Mouse (Mus musculus) left cerebral cortex, adult 9 months (tissue): ENCODE measurements around the gene Depdc5.
A peak's percentile ranks its signal among the peaks of the same experiment; 100 is the strongest.

Source experiments
- DNase-seq, 2 experiments: peaks; one replicate each; pipeline ENCODE4 v3.0.0; 2022; ENCODE audit warnings: low spot score in 2 of 2

Gene Depdc5

GRCm38 (mm10) chr5:33001111-33001510 is 137.6 kb downstream of the Depdc5 start:
- DNase-seq, result peak; percentile 84 to 86

DNA sequence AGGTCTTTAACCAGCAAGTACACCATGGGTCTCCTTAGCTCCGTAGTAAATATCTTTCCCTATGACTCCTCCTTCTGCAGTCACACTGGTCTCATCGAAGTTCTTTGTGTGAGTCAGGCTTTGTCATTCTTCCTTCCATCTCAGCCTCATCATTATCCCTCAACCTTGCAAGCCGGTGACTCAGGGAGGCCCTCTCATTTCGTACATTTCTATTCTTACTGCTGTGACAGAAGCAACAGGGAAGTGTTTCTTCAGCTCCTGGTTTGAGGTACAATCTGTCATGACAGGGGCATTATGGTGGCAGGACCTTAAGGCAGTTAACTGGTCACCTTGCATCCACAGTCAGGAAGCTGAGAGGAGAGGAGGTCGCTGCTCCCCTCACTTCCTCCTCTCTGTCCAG is 139.3 kb downstream of the Depdc5 start:
- DNase-seq, result no peak

DNA sequence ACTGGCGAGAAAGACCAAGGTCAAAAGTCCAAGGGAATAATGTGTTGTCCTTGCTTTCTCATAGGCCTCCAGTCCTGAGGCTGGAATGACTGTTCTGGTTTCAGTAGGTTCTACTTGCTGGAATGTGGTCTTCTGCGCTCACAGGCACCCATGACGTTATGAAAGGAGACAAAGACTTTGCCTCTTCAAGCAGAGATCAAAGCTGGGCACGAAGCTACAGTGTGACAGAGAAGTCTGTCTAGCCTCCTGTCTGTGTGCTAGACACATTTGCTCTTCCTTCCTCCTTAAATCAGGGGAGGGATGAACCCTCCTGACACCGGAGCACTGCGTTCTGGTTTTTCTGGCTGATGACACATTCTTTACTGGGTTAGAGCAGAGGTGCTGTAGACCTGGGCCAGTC is 140.0 kb downstream of the Depdc5 start:
- DNase-seq, result no peak

DNA sequence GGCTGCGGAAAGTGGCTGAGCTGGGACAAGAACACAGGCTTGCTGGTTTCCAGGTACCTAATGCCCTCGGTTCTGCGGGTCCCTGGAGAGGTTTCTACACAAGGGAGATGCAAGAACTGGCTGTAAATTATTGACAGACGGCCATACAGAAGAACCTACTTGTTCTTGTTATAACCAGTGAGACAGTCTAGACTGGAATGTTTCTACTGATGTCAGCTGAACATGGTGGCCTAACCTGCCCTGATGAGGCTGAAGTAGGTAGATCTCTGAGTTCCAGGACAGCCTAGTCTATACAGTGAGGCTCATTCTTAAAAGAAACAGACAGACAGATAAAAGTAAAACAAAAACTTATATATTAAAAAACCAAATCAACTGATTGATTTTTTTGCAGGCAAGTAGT is 140.6 kb downstream of the Depdc5 start:
- DNase-seq, result no peak

- DNase-seq, result peak in 1 of 2 experiments; percentile 66
Measured at GRCm38 (mm10) chr5:33005442-33006145, 142.1 kb downstream of the Depdc5 start.

DNA sequence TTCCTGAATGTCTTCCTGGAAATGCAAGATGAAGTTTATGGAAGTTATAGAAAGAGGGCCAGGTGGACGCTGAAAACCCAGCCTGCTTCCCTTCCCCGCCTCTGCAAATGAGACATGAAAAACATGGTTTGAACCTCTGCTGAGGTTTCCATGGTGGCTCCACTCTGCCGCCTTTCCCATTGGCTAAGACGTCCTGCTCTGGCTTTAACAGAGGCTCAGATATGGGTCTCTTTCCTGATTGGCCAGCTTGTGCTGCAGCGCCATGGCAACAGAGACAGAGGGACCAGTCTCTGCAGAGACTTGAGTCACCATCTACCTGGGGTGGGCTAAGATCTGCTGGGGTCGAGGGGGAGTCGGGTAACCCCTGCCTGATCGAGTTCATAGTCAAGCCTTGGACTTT is 143.2 kb downstream of the Depdc5 start:
- DNase-seq, result peak; percentile 85 to 86

DNA sequence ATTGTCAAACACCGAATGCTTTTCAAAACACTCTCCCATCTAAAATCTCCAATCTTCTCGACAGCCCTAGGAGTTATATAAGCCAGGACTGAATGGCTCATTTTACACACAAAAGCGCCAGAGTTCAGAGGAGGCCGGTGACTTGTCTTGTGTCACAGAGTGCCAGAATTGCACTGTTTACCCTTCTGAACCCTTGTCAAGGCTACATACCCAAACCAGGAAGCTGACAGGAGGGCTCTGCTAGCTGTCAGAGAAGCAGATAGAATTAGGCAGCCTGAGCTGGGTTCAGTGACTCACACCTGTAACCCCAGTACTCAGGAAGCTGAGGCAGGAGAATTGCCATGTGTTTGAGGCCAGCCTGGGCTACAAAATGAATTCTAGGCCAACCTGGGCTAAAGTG is 143.9 kb downstream of the Depdc5 start:
- no peak for DNase-seq

GRCm38 (mm10) chr5:33009301-33009700 is 145.8 kb downstream of the Depdc5 start:
- DNase-seq, result no peak

DNA sequence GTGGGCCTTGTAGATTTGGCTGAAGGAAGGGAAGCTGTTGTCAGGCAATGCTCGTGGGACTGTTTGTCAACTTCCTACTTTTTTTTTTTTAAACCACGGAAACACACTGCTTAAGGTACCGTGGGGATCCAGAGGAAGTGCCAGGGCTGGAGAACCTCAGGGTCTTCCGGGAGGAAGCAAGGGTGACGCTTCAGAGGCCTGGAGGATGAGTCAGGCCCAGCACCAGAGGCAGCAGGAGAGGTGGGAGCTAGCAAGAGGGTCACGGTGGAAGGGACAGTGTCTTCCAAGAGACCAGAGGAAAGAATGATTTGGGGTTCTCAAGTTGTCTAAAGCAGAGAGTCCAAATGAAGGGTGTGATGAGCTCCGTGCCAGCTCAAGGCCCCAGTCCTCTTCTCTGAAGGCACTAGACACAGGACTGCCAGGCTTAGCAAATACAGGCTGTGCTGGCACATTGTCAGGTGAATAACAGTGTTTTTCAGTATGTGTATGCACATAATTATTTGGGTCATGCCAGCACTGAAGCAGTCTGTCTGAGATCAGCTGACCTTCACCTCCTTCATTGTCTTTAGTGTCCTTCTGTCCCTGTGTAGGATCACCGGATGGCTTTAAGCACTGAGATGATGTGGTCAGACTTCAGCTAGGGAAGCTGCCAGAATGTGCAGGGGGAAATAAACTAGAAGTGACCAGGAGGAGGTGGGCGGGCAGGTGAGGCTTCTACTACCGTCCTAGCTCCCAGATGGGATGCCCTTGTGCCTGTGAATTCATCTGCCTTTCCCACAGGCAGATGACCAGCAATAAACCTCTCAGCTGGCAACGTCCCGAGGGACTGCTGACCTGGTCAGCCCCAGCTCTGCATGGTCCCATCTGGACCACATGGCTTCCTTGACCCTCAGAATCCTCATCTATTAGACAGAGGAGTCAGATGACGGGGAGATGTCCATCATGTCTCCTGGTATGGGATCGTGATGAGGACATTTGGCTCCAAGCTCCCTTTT is 146.6 kb downstream of the Depdc5 start:
- no peak for DNase-seq

DNA sequence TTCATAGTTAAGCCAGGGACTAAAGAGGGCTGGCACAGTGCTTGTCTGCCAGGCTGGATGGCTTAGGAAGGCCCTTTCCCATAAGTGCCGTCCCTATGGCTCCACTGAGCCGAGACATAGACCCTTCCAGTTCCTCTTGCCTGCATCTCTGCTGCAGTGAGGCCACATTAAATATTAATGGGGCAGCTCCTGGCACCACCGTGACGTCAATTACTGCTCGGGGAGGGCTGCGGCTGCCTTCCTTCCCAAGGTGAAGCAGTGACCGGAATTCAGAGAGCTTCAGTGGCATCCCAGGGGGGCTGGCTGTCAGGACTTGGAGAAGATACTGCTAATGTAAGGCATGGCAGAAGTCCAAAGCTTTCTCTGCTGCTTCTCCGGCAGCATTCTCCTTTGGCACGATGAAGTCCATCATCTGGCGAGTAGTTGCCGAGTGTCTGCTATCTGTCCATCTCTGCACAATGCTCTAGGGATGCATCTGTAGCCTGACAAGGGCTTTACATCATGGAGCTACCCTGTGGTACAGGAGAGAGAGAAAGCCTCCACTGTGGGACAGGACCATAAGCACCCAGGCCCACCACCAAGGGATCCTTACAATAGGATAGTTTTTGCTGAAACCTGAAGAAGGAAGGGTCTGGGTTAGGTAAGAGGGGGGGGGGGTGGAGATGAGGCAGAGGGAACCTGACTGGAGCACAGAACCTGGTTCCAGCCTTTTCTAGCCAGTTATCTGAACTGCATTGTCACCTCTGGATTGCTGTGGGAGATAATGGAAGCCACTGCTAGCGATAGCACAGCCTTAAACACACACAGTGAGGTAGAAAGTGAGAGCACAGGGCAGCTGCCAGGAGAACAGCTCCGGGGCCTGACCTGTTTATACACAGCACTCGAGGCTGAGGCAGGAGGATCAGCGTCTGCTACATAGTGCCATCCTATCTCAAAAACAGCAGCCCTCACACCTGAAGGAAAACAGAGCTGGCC is 147.9 kb downstream of the Depdc5 start:
- no peak for DNase-seq

DNA sequence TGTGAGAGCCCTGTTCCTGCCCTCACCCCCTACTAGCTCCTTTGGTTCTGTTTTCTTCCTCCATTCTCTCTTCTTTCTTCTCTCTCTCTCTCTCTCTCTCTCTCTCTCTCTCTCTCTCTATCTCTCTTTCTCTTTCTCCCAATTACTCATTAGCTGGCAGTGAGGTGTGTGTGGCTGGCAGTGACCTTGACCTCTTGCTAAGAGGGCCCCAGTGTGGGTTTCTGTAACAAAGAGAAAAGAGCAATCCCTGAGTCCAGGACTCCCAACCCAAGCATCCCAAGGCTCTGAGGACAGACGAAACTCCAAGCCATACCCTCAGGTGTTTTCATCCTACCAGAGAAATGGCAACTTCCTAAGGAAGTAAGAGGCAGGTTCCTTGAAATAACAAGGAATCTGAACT is 150.6 kb downstream of the Depdc5 start:
- no peak for DNase-seq

DNA sequence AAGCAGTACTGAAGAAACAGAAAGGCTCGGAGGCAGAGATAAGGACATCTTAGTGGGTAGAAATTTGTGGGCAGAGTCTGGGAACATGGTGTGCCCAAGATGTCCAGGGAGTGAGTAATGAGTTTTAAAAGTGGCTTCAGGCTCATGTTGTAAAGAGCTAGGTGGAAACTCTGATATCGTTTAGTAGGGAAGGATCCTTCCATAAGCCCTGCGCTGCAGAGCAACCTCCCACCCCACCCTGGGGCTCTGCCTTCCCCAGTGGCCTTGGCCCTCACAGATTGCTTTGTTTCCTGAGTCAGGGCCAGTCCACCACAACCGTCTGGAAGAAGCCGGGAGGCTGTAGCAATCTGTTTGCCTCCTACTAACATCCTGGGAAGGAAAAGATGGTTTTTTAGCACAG is 152.1 kb downstream of the Depdc5 start:
- no peak for DNase-seq

DNA sequence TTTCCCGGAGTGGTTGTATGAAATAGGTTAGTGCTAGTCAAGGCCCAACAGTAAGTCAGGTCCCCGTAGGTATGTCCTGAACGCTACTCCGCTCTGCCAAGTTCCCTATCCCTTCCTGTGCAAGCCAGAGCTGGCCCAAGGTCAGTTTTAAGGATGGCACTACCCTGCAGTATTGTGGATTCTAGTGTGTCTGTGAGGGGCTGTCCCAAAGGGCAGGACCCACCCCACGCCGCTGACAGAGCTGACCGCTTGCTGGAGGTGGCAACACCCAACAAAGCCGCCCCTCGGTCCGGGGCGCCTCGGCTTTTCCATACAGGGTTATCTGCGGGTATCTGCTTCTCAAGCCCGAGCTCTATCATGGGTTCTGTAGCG is 154.7 kb downstream of the Depdc5 start:
- DNase-seq, result no peak

GRCm38 (mm10) chr5:33018561-33019425 is 155.3 kb downstream of the Depdc5 start, which contains the start of gene Ywhah:
Ywhah (plus strand) TSS chr5:33018816.
- peak; percentile 92 to 98 for DNase-seq

- no peak for DNase-seq
Measured at GRCm38 (mm10) chr5:33019426-33019821, 155.9 kb downstream of the Depdc5 start.

- DNase-seq, result peak in 1 of 2 experiments; percentile 70
Measured at GRCm38 (mm10) chr5:33021622-33022021, 158.1 kb downstream of the Depdc5 start.

DNA sequence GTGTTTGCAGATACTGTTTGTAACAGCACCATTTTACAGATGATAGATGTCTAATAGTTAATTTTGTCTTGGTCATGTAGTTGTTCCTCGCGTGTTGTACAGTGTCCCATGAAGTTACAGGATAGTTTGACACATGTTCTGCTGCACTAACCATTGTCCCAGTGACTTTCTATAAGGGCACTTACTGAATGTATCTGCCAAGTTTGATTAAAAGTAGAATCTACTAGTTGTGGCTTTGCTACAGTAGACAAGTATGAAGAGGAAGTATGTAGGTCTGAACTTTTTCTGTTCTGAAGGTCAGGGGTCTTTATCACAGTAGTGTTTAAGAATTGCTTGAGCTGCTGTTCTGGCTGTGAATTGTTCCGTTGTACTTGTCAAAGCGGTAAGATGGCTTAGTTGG is 159.8 kb downstream of the Depdc5 start:
- no peak for DNase-seq

DNA sequence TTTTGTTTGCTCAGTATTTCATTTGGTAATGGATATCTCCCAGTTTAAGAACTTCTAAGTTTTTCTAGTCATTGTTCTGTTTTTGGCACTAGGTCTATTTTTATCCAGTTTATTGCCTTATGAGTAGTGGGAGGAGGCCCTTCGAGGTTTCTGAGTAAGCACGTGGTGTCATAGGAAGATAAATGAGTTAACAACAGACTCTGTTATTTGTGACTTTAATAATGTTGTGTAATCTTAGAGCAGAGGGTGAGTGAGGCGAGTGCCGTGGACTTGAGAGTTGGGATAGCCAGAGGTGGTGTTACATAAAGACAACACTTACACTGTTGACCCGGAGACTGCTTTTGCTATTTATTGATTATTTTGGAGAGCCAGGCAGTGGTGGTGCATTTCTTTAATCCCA is 161.0 kb downstream of the Depdc5 start:
- DNase-seq, result no peak

DNA sequence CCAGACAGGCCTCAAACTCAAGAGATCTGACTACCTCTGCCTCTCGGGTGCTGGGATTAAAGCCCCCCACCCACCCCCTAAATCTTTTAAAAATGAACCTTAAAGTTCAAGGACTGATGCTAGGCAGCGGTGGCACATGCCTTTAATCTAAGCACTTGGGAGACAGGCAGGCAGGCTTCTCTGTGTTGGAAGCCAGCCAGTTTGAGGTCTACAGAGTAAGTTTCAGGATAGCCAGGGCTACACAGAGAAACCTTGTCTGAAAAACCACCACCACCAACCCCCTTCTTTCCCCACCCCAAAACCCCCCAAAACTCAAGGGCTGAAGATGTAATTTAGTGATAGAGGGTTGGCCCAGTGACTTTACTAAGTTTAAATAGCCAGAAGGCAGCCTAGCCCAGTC is 165.2 kb downstream of the Depdc5 start:
- no peak for DNase-seq

- DNase-seq, result no peak
Measured at GRCm38 (mm10) chr5:33030425-33031175, 167.1 kb downstream of the Depdc5 start.
